Mouse (Mus musculus): ENCODE measurements around the gene Magi1. TPM values are rescaled to one million over a fixed set of nuclear protein-coding genes. Genes with fewer than 3 reads are reported as not detected.
A peak's percentile ranks its signal among the peaks of the same experiment; 100 is the strongest.

Gene Magi1
- polyA plus RNA-seq, 1 experiment from 2014 or later = 23.5 TPM

DNA sequence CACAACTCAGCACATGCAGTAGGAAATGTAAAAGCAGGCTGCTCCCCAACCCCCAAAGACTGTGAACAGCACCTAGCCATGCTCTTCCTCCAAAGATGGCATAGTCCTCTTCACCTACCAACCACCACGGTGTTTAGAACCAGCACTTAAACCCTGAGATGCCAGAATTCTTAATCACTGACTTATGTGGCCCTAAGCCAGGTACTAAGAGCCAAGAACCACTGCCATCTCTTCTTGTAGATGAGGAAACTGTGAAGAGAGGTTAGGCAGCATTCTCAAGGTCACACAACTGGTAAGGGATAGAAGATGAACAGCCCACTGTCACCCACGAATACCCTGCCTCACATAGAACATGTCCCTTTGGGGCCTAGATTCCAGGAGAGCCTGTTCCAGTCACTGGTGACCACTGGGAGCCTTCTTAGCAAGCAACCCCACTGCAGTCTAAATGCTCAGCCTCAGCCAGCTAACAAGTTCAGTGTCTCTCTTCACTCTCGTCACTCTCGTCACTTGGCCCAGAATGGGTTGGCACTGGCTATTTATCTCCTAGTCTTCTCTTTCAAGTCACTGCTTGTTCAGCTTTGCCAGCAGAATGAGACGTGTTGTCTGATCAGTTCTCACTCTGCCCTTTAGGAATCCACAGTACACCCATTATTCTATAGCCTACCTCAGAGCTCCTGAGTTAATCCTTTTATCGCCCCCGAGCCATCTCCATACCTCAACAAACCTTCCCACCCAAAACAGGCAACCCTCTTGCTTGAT is 19.4 kb downstream of the Magi1 start:
- DNase-seq (ENCODE audit: low spot score) (no peak), ATAC-seq (ENCODE audit: insufficient read depth, low FRiP score, low TSS enrichment) (no peak)
- Histone ChIP-seq H3K27ac (ENCODE audit: low read depth, low read length) (no peak overlapping the region), H3K4me2 (ENCODE audit: low read depth) (no peak overlapping the region), H3K36me3 (ENCODE audit: control insufficient read depth, insufficient read depth, low read length) (no peaks in the 10 kb centered on the region), H3K27me3 (ENCODE audit: control insufficient read depth, insufficient read depth, low read length) (no peaks in the 10 kb centered on the region), H3K4me1 (ENCODE audit: control insufficient read depth, insufficient read depth, low read length) (no peaks in the 10 kb centered on the region), H3K9ac (ENCODE audit: low read length) (no peak overlapping the region), H3K4me3 (ENCODE audit: low read depth, low read length) (no peak overlapping the region), H3K9me3 (ENCODE audit: control insufficient read depth, low read length) (no peaks in the 10 kb centered on the region)
- WGBS = 80% methylated on average over 7 of the region's 7 CpGs

DNA sequence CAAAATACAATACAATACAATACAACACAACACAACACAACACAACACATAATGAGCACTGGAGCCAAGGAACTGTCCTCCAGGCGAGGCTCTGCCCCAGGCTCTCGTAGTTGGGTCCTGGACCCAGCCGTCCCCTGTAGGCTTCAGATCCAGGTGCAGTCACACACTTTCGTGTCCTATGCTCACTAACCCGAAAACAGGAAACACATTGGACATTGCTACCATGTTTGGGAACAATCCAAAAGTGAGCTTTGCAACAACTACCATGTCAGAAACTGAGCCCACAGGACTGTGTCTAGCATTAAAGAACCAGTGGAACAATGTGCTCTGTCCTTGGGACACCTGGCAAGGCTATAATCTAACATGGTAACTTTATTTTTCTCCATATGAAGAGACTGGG is 22.9 kb downstream of the Magi1 start:
- WGBS = 89% methylated on average over 5 of the region's 5 CpGs

DNA sequence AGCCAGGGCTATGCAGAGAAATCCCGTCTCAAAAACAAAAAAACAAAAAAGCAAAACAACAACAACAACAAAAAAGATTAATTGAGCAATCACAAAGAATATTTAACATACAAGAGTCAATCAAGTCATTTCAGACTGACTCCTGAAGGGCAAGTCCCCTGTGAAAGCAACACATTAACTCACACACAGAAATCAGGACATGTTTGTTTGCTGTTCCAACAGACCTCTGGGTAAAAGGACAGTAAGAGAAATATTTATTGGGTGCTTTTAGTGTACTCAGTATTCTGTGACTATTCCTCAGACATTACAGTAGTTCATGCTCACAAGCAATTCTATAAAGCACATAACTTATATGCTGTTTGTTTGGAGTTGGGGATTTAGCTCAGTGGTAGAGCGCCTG is 23.7 kb downstream of the Magi1 start:
- H3K9ac ChIP-seq (ENCODE audit: low read length) = no peak overlapping the region
- no peaks in the 10 kb centered on the region for H3K36me3 ChIP-seq (ENCODE audit: control insufficient read depth, insufficient read depth, low read length)
- no peak overlapping the region for H3K4me3 ChIP-seq (ENCODE audit: low read depth, low read length)
- H3K27ac ChIP-seq (ENCODE audit: low read depth, low read length) = no peak overlapping the region
- WGBS = 93% methylated on average over 2 of the region's 2 CpGs
- H3K27me3 ChIP-seq (ENCODE audit: control insufficient read depth, insufficient read depth, low read length) = no peaks in the 10 kb centered on the region
- H3K4me2 ChIP-seq (ENCODE audit: low read depth) = no peak overlapping the region
- DNase-seq (ENCODE audit: low spot score) (no peak), ATAC-seq (ENCODE audit: insufficient read depth, low FRiP score, low TSS enrichment) (no peak)
- H3K4me1 ChIP-seq (ENCODE audit: control insufficient read depth, insufficient read depth, low read length) = peaks cover 4% of the 10 kb centered on the region; the same call in 1 of the 2 replicates
- no peaks in the 10 kb centered on the region for H3K9me3 ChIP-seq (ENCODE audit: control insufficient read depth, low read length)

More for the DNA sequence above, 22.9 kb downstream of the Magi1 start:
- Histone ChIP-seq H3K36me3 (ENCODE audit: control insufficient read depth, insufficient read depth, low read length) (no peaks in the 10 kb centered on the region), H3K27ac (ENCODE audit: low read depth, low read length) (no peak overlapping the region), H3K4me1 (ENCODE audit: control insufficient read depth, insufficient read depth, low read length) (peaks cover 4% of the 10 kb centered on the region; the same call in 1 of the 2 replicates), H3K27me3 (ENCODE audit: control insufficient read depth, insufficient read depth, low read length) (no peaks in the 10 kb centered on the region), H3K9ac (ENCODE audit: low read length) (no peak overlapping the region), H3K9me3 (ENCODE audit: control insufficient read depth, low read length) (no peaks in the 10 kb centered on the region), H3K4me2 (ENCODE audit: low read depth) (no peak overlapping the region), H3K4me3 (ENCODE audit: low read depth, low read length) (no peak overlapping the region)
- DNase-seq (ENCODE audit: low spot score) = no peak
- no peak for ATAC-seq (ENCODE audit: insufficient read depth, low FRiP score, low TSS enrichment)

DNA sequence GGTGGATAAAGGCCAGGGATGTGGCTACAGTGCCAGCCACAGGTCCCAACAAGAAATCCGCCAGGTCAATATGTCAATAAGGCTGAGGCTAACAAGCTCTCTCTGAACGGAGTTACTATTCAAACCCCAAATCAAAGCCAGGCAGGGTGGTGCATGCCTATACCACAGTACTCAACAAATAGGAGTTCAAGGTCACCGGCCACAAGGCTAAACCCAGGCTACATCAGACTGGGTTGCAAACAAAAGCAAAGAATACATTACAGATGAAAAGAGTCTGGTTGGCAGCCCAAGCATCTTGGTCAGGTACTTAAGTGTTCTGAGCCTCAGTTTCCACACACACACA is 25.9 kb downstream of the Magi1 start:
- Histone ChIP-seq H3K4me1 (ENCODE audit: control insufficient read depth, insufficient read depth, low read length) (peaks cover 4% of the 10 kb centered on the region; the same call in 1 of the 2 replicates), H3K36me3 (ENCODE audit: control insufficient read depth, insufficient read depth, low read length) (no peaks in the 10 kb centered on the region), H3K4me2 (ENCODE audit: low read depth) (no peak overlapping the region), H3K27me3 (ENCODE audit: control insufficient read depth, insufficient read depth, low read length) (no peaks in the 10 kb centered on the region), H3K9me3 (ENCODE audit: control insufficient read depth, low read length) (no peaks in the 10 kb centered on the region), H3K4me3 (ENCODE audit: low read depth, low read length) (no peak overlapping the region), H3K27ac (ENCODE audit: low read depth, low read length) (no peak overlapping the region), H3K9ac (ENCODE audit: low read length) (no peak overlapping the region)
- ATAC-seq (ENCODE audit: insufficient read depth, low FRiP score, low TSS enrichment) (no peak), DNase-seq (ENCODE audit: low spot score) (no peak)
- 79% methylated on average over 3 of the region's 3 CpGs for WGBS

DNA sequence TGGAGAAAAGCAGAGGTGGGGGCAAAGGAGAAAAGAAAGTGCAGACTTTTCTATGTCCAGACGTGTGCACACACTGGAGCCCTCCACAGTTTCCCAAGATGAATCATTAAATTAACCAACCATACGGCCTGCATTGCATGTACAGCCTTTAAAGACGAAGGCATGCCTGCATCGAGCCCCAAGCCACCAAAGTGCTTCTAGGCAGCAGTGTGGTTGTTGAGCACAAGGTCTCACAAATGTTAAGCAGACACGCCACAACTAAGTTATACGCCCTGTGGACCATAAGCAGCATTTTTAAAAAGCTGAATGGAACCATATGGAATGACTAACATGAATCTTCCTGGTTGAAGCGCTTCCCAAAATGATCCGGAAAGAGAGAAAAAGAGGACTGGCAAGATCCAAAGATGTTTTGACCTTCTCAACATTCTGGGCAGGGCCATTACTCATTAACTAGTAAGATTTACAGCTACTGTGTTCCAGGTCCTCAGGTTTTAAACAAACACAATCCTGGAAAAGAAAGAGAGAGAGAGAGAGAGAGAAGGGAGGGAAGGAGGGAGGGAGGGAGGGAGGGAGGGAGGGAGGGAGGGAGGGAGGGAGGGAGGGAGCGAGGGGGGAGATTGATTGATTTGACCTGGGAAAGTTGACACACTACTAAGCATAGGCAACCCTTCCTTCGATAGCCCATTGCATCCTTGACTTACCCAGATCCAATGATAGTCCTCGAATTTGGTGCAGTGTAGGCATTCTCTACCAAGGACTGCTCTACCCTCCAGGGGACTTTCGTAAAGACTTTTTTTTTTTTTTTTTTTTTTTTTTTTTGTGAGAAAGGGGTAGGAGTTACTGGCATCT is 26.5 kb downstream of the Magi1 start:
- H3K27me3 ChIP-seq (ENCODE audit: control insufficient read depth, insufficient read depth, low read length) = no peaks in the 10 kb centered on the region
- no peak overlapping the region for H3K4me3 ChIP-seq (ENCODE audit: low read depth, low read length)
- H3K36me3 ChIP-seq (ENCODE audit: control insufficient read depth, insufficient read depth, low read length) = no peaks in the 10 kb centered on the region
- H3K4me2 ChIP-seq (ENCODE audit: low read depth) = no peak overlapping the region
- no peak overlapping the region for H3K9ac ChIP-seq (ENCODE audit: low read length)
- H3K27ac ChIP-seq (ENCODE audit: low read depth, low read length) = no peak overlapping the region
- ATAC-seq (ENCODE audit: insufficient read depth, low FRiP score, low TSS enrichment) (no peak), DNase-seq (ENCODE audit: low spot score) (no peak)
- H3K4me1 ChIP-seq (ENCODE audit: control insufficient read depth, insufficient read depth, low read length) = peaks cover 4% of the 10 kb centered on the region; the same call in 1 of the 2 replicates
- no peaks in the 10 kb centered on the region for H3K9me3 ChIP-seq (ENCODE audit: control insufficient read depth, low read length)
- WGBS = 60% methylated on average over 12 of the region's 12 CpGs

DNA sequence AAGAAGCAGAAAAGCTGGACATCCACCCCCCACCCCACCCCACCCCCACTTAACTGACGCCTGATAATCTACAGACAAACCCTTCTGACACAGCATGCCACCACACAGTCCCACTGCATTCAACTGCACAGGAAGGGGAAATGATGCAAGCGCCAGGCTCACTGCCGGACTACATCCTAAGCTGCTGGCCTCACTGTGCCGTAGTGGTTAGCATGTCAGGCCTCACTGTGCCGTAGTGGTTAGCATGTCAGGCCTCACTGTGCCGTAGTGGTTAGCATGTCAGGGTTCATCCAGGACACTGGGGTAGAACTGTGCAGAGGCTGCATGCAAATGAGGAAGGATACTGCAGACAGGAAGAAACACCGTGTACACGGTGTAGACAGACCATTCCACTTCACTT is 29.8 kb downstream of the Magi1 start:
- no peak overlapping the region for H3K4me2 ChIP-seq (ENCODE audit: low read depth)
- 0 out of 2 replicates have a peak, but pooled peaks have one; percentile 31 for ATAC-seq (ENCODE audit: insufficient read depth, low FRiP score, low TSS enrichment)
- no peaks in the 10 kb centered on the region for H3K36me3 ChIP-seq (ENCODE audit: control insufficient read depth, insufficient read depth, low read length)
- 76% methylated on average over 8 of the region's 8 CpGs for WGBS
- no peaks in the 10 kb centered on the region for H3K9me3 ChIP-seq (ENCODE audit: control insufficient read depth, low read length)
- H3K4me1 ChIP-seq (ENCODE audit: control insufficient read depth, insufficient read depth, low read length) = peaks cover 4% of the 10 kb centered on the region; the same call in 1 of the 2 replicates
- H3K4me3 ChIP-seq (ENCODE audit: low read depth, low read length) = no peak overlapping the region
- H3K27ac ChIP-seq (ENCODE audit: low read depth, low read length) = no peak overlapping the region
- no peak overlapping the region for H3K9ac ChIP-seq (ENCODE audit: low read length)
- H3K27me3 ChIP-seq (ENCODE audit: control insufficient read depth, insufficient read depth, low read length) = no peaks in the 10 kb centered on the region
- DNase-seq (ENCODE audit: low spot score) = no peak

DNA sequence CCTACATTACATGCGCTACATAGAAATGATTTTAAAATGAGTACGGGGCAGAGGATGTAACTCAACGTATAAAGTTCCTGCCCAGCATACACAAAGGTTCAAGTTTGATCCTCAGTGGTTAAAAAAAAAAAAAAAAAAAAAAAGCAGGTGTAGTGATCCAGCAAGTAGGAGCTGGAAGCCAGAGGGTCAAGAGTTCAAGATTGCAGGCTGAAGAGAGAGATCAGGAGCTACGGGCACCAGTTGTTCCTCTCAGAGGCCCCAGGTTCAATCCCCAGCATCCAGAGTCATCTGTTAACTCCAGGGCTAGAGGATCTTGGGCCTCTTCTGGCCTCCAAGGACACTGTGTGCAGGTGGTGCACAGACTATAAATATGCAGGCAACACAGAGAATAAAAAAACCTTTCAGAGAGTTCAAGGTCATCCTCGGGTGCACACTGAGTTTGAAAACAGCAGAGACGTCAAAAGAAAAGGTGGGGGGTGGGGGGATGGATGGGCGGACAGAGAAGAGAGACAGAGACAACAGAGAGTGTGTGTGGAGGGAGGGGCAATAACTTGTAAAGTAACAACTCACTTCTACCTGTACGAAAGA is 32.3 kb downstream of the Magi1 start:
- no peaks in the 10 kb centered on the region for H3K36me3 ChIP-seq (ENCODE audit: control insufficient read depth, insufficient read depth, low read length)
- H3K9ac ChIP-seq (ENCODE audit: low read length) = no peak overlapping the region
- H3K4me3 ChIP-seq (ENCODE audit: low read depth, low read length) = no peak overlapping the region
- 62% methylated on average over 8 of the region's 8 CpGs for WGBS
- no peak overlapping the region for H3K4me2 ChIP-seq (ENCODE audit: low read depth)
- ATAC-seq (ENCODE audit: insufficient read depth, low FRiP score, low TSS enrichment) (no peak), DNase-seq (ENCODE audit: low spot score) (no peak)
- H3K4me1 ChIP-seq (ENCODE audit: control insufficient read depth, insufficient read depth, low read length) = no peaks in the 10 kb centered on the region
- H3K27me3 ChIP-seq (ENCODE audit: control insufficient read depth, insufficient read depth, low read length) = no peaks in the 10 kb centered on the region
- no peaks in the 10 kb centered on the region for H3K9me3 ChIP-seq (ENCODE audit: control insufficient read depth, low read length)
- no peak overlapping the region for H3K27ac ChIP-seq (ENCODE audit: low read depth, low read length)

DNA sequence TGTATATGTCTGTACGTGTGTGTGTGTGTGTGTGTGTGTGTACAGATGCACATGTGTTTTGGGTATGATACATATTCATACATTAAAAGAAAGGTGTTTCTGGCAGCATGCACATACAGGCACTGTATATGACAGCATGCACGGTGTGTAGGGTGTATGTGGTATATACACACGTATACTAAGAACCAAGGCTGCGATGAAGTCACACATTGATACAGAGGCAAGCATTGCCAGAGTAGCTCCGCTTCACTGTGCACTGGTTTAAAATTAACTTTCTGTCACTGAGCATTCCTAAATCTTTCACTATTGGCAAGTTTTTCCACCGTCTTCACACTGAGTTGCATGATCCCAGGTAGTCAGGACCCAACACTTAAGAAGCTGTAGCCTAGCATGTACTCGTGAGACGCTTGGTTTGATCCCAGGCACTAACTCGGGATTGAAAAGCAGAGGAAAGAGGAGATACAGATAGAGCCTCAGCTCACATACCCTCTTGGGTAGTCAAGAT is 34.4 kb downstream of the Magi1 start:
- Histone ChIP-seq H3K27me3 (ENCODE audit: control insufficient read depth, insufficient read depth, low read length) (no peaks in the 10 kb centered on the region), H3K27ac (ENCODE audit: low read depth, low read length) (no peak overlapping the region), H3K36me3 (ENCODE audit: control insufficient read depth, insufficient read depth, low read length) (no peaks in the 10 kb centered on the region), H3K4me1 (ENCODE audit: control insufficient read depth, insufficient read depth, low read length) (no peaks in the 10 kb centered on the region), H3K9me3 (ENCODE audit: control insufficient read depth, low read length) (no peaks in the 10 kb centered on the region), H3K4me2 (ENCODE audit: low read depth) (no peak overlapping the region), H3K9ac (ENCODE audit: low read length) (no peak overlapping the region), H3K4me3 (ENCODE audit: low read depth, low read length) (no peak overlapping the region)
- no peak for ATAC-seq (ENCODE audit: insufficient read depth, low FRiP score, low TSS enrichment)
- WGBS = 91% methylated on average over 9 of the region's 9 CpGs
- DNase-seq (ENCODE audit: low spot score) = no peak

Data from neural tube, embryonic 11.5 days (tissue).